Mouse (Mus musculus) lung, embryonic 15.5 days (tissue): ENCODE data around the gene Ap2a2. TPM values are rescaled to one million over a fixed set of nuclear protein-coding genes. Genes with fewer than 3 reads are reported as not detected.
"Not testable (repeated sequence)": the region's sequence is repeated elsewhere in the genome, so short reads cannot be mapped to it uniquely, and the experiment has no call there.

Experiments
- ATAC-seq: fragments of 200-750 bp; cut with Nextera tagmentation; 2 replicates; pipeline ENCODE4 v1.8.0; 2017; ENCODE audit warnings: moderate number of reproducible peaks, borderline replicate concordance; ENCODE audit not compliant: low FRiP score, low TSS enrichment; ENCODE audit errors: extremely low read depth
- H3K27ac ChIP-seq: fragments of 300-500 bp; sonication (generic); 2 replicates; pipeline ENCODE4 v1.5.1; 2015; ENCODE audit warnings: moderate library complexity, mild to moderate bottlenecking, inconsistent platforms
- H3K27me3 ChIP-seq: fragments of 300-500 bp; sonication (generic); 2 replicates; pipeline ENCODE4 v1.6.1; 2015; ENCODE audit warnings: inconsistent platforms
- H3K36me3 ChIP-seq: fragments of 300-500 bp; sonication (generic); 2 replicates; pipeline ENCODE4 v1.6.1; 2015; ENCODE audit warnings: inconsistent platforms
- H3K4me1 ChIP-seq: fragments of 300-500 bp; sonication (generic); 2 replicates; pipeline ENCODE4 v1.6.1; 2015; ENCODE audit warnings: inconsistent platforms
- H3K4me2 ChIP-seq: fragments of 300-500 bp; sonication (generic); 2 replicates; pipeline ENCODE4 v1.6.1; 2015; ENCODE audit warnings: inconsistent platforms, mild to moderate bottlenecking, moderate library complexity
- H3K4me3 ChIP-seq: fragments of 300-500 bp; sonication (generic); 2 replicates; pipeline ENCODE4 v1.5.1; 2015; ENCODE audit warnings: mild to moderate bottlenecking, inconsistent platforms
- H3K9ac ChIP-seq: fragments of 300-500 bp; sonication (generic); 2 replicates; pipeline ENCODE4 v1.6.1; 2015; ENCODE audit warnings: inconsistent platforms
- H3K9me3 ChIP-seq: fragments of 300-500 bp; sonication (generic); 2 replicates; pipeline ENCODE4 v1.6.1; 2016; ENCODE audit warnings: inconsistent platforms
- WGBS: fragments of 180-500 bp; shearing (Covaris S2); methylation state at CpG from one replicate; pipeline ENCODE4 v1.1.7; 2015; 5-methylcytosine and 5-hydroxymethylcytosine counted together
- polyA plus RNA-seq: library from polyadenylated mRNA; unstranded; fragments of >200 nt; fragmentation: Nextera tagmentation; extraction: Ambion mirVana; gene quantifications from 2 replicates; pipeline ENCODE4 v1.2.1, GENCODE M21; 2015

The Ap2a2 gene
- polyA plus RNA-seq, 1 experiment from 2014 or later, result 73.4 TPM

- Histone ChIP-seq H3K4me3 (no peak overlapping the region), H3K9ac (no peak overlapping the region), H3K36me3 (peaks cover 47% of the 10 kb centered on the region), H3K9me3 (no peaks in the 10 kb centered on the region), H3K4me2 (no peak overlapping the region), H3K27me3 (no peaks in the 10 kb centered on the region), H3K4me1 (peaks cover 23% of the 10 kb centered on the region), H3K27ac (no peak overlapping the region)
- ATAC-seq, result no peak
- 81% methylated on average over 11 of the region's 11 CpGs for WGBS
These were observed 47.9 kb downstream of the Ap2a2 start for GRCm38 (mm10) chr7:141609719-141610514.

GRCm38 (mm10) chr7:141611711-141612370, 49.9 kb downstream of the Ap2a2 start:
- H3K36me3 ChIP-seq, result peaks cover 52% of the 10 kb centered on the region
- H3K27me3 ChIP-seq, result no peaks in the 10 kb centered on the region
- no peak overlapping the region for H3K9ac ChIP-seq
- no peak overlapping the region for H3K4me3 ChIP-seq
- no peaks in the 10 kb centered on the region for H3K9me3 ChIP-seq
- H3K4me2 ChIP-seq, result no peak overlapping the region
- peaks cover 23% of the 10 kb centered on the region for H3K4me1 ChIP-seq
- peak overlapping the region; percentile 56 for H3K27ac ChIP-seq
- ATAC-seq, result peak; percentile 61; the same call in 1 of the 2 replicates
- 39% methylated on average over 8 of the region's 8 CpGs for WGBS

GRCm38 (mm10) chr7:141612371-141612760, 50.4 kb downstream of the Ap2a2 start:
- 0 out of 2 replicates have a peak, but pooled peaks have one; percentile 15 for ATAC-seq
- H3K9ac ChIP-seq, result no peak overlapping the region
- no peaks in the 10 kb centered on the region for H3K27me3 ChIP-seq
- peak overlapping the region; percentile 56 for H3K27ac ChIP-seq
- peaks cover 23% of the 10 kb centered on the region for H3K4me1 ChIP-seq
- H3K36me3 ChIP-seq, result peaks cover 56% of the 10 kb centered on the region
- WGBS, result 65% methylated on average over 18 of the region's 18 CpGs
- H3K4me3 ChIP-seq, result no peak overlapping the region
- no peak overlapping the region for H3K4me2 ChIP-seq
- no peaks in the 10 kb centered on the region for H3K9me3 ChIP-seq

GRCm38 (mm10) chr7:141612791-141613190, 50.8 kb downstream of the Ap2a2 start:
- H3K36me3 ChIP-seq, result peaks cover 56% of the 10 kb centered on the region
- WGBS, result 43% methylated on average over 13 of the region's 13 CpGs

GRCm38 (mm10) chr7:141614329-141614832, 52.4 kb downstream of the Ap2a2 start:
- ATAC-seq, result no peak
- no peaks in the 10 kb centered on the region for H3K27me3 ChIP-seq
- H3K9ac ChIP-seq, result no peak overlapping the region
- peaks cover 61% of the 10 kb centered on the region for H3K36me3 ChIP-seq
- no peak overlapping the region for H3K27ac ChIP-seq
- no peak overlapping the region for H3K4me3 ChIP-seq
- 61% methylated on average over 5 of the region's 5 CpGs for WGBS
- H3K9me3 ChIP-seq, result no peaks in the 10 kb centered on the region
- H3K4me1 ChIP-seq, result peaks cover 23% of the 10 kb centered on the region
- H3K4me2 ChIP-seq, result no peak overlapping the region

More at GRCm38 (mm10) chr7:141612791-141613190, 50.8 kb downstream of the Ap2a2 start:
- H3K27ac ChIP-seq, result peak overlapping the region; percentile 56
- peak; percentile 56; the same call in 1 of the 2 replicates for ATAC-seq
- H3K9ac ChIP-seq, result no peak overlapping the region
- peaks cover 23% of the 10 kb centered on the region for H3K4me1 ChIP-seq
- H3K27me3 ChIP-seq, result no peaks in the 10 kb centered on the region
- no peaks in the 10 kb centered on the region for H3K9me3 ChIP-seq
- no peak overlapping the region for H3K4me3 ChIP-seq
- H3K4me2 ChIP-seq, result no peak overlapping the region

DNA sequence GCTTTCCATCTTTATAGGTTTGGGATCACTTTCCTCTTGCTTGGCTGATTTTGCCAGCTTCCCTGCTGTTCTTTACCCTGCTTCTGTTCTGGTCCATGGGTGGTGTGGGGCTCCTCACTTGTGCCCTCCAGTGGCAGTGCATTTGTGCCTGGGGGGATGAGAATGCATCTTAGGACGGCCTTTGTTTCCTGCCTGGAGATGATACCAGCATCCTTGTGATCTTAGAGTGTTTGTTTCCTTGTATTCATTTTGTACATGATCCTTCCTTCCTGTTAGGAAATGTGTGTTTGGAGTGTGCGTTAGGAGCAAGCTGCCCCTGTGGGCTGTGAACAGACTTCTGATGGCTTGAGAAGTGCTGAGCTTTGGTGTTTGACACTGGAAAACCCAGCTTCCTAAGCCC, 62.2 kb downstream of the Ap2a2 start:
- Histone ChIP-seq H3K4me3 (no peak overlapping the region), H3K9ac (no peak overlapping the region), H3K36me3 (peaks cover 67% of the 10 kb centered on the region), H3K4me1 (peaks cover 4% of the 10 kb centered on the region; the same call in 1 of the 2 replicates), H3K27ac (peak overlapping the region; percentile 69), H3K9me3 (no peaks in the 10 kb centered on the region), H3K27me3 (no peaks in the 10 kb centered on the region), H3K4me2 (peak overlapping the region; percentile 3; the same call in 1 of the 2 replicates)
- ATAC-seq, result 0 out of 2 replicates have a peak, but pooled peaks have one; percentile 6
- 71% methylated on average over 2 of the region's 2 CpGs for WGBS

- H3K4me3 ChIP-seq, result no peak overlapping the region
- H3K36me3 ChIP-seq, result peaks cover 71% of the 10 kb centered on the region
- no peak overlapping the region for H3K4me2 ChIP-seq
- no peaks in the 10 kb centered on the region for H3K27me3 ChIP-seq
- WGBS, result 73% methylated on average over 6 of the region's 6 CpGs
- no peak overlapping the region for H3K9ac ChIP-seq
- ATAC-seq, result no peak
- peaks cover 4% of the 10 kb centered on the region; the same call in 1 of the 2 replicates for H3K4me1 ChIP-seq
- peak overlapping the region; percentile 69 for H3K27ac ChIP-seq
- H3K9me3 ChIP-seq, result no peaks in the 10 kb centered on the region
These were observed 63.3 kb downstream of the Ap2a2 start for GRCm38 (mm10) chr7:141625120-141625810.

- no peak overlapping the region for H3K9ac ChIP-seq
- H3K9me3 ChIP-seq, result no peaks in the 10 kb centered on the region
- peaks cover 73% of the 10 kb centered on the region for H3K36me3 ChIP-seq
- no peak overlapping the region for H3K4me2 ChIP-seq
- H3K4me1 ChIP-seq, result peaks cover 4% of the 10 kb centered on the region; the same call in 1 of the 2 replicates
- WGBS, result 77% methylated on average over 2 of the region's 2 CpGs
- no peak for ATAC-seq
- H3K4me3 ChIP-seq, result no peak overlapping the region
- H3K27ac ChIP-seq, result no peak overlapping the region
- H3K27me3 ChIP-seq, result no peaks in the 10 kb centered on the region
These were observed 66.0 kb downstream of the Ap2a2 start for GRCm38 (mm10) chr7:141628018-141628417.

GRCm38 (mm10) chr7:141629241-141629640, 67.3 kb downstream of the Ap2a2 start:
- ATAC-seq, result no peak
- no peak overlapping the region for H3K9ac ChIP-seq
- peaks cover 4% of the 10 kb centered on the region; the same call in 1 of the 2 replicates for H3K4me1 ChIP-seq
- no peak overlapping the region for H3K4me3 ChIP-seq
- no peak overlapping the region for H3K27ac ChIP-seq
- WGBS, result 93% methylated on average over 3 of the region's 3 CpGs
- H3K4me2 ChIP-seq, result no peak overlapping the region
- H3K36me3 ChIP-seq, result peaks cover 70% of the 10 kb centered on the region
- H3K9me3 ChIP-seq, result no peaks in the 10 kb centered on the region
- H3K27me3 ChIP-seq, result no peaks in the 10 kb centered on the region

GRCm38 (mm10) chr7:141638077-141638476, 76.1 kb downstream of the Ap2a2 start:
- not testable (repeated sequence) for H3K4me3 ChIP-seq, H3K27ac ChIP-seq, H3K4me2 ChIP-seq, H3K4me1 ChIP-seq, H3K9me3 ChIP-seq, H3K27me3 ChIP-seq, H3K9ac ChIP-seq, H3K36me3 ChIP-seq
- WGBS, result 99% methylated on average over 2 of the region's 3 CpGs
- ATAC-seq, result peak; percentile 40; the same call in 1 of the 2 replicates

DNA sequence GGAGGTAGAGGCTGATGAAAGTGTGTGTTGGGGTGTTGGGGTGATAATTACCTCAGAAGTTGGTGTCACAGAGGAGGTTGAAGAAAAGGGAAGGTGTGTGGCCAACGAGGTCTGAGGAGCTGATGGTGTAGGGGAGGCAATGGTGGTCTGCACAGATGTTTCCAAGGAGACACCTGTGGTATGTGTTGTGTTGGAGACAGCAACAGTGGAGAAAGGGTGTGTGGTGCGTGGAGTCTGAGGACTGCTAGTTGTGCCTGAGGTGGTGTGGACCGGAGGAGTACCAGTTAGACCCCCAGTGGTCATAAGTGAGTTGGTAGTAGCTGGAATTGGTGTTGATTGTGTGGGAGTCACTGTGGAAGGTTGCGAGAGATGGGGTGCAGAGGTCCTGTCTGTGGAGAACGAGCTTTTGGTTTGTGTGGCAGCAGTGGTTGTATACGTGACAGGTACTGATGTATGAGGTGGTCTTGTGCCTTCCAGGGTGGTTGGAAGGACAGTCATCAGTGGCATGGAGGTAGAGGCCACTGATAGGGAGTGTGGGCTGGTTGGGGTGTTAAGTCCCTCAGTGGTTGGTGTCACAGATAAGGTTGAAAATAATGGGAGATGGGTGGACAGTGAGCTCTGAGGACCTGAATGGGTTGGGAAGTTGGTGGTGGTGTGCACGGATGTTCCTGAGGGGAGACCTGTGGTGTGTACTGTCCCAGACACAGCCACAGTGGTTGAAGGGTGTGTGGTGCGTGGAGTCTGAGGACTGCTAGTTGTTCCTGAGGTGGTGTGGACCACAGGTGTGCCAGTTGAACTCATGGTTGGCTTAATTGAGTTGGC, 76.8 kb downstream of the Ap2a2 start:
- not testable (repeated sequence) for H3K9ac ChIP-seq, H3K27ac ChIP-seq, H3K9me3 ChIP-seq, H3K4me1 ChIP-seq, H3K36me3 ChIP-seq, H3K4me2 ChIP-seq, H3K27me3 ChIP-seq, H3K4me3 ChIP-seq
- peak; percentile 67 for ATAC-seq
- 87% methylated on average over 6 of the region's 8 CpGs for WGBS
